Comparison of ENCODE assay signal across 9 mouse cellular contexts in the genomic region with DNA sequence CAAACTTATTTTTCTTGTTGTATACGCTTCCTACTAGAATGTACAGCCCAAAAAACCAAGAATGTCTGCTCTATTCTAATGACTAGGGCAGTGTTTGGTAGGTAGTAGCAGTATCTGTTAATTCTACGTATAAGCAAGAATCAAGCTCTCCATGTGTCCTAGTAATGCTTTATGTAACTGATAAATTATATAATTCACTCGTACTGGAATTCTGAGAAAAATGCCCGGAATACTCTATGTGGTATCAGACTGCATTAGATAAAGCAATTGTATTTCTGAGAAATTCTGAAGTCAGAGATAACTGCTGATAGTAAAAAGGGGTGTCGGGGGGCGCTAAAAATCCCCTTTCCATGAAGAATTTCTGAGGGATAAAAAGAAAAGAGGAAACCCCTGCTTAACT. TPM values are rescaled to one million over a fixed set of nuclear protein-coding genes. Genes with fewer than 3 reads are reported as not detected.
A peak's percentile ranks its signal among the peaks of the same experiment; 100 is the strongest.
DNase-seq lines count a peak whose midpoint lies in the region; ATAC-seq and TF ChIP-seq lines count a peak whose summit lies in the region.
"Had no signal": no experiment of that assay in that cellular context is flagged by ENCODE, and none has a peak within 500 bp of the region (broad histone marks: within the 10 kb centered on the region; RNA-seq: fewer than 3 reads in every experiment).

No protein-coding gene starts in this region.

- peak overlapping the region; percentile 70 for H3K4me2 ChIP-seq in lung, postnatal 0 days (replicated peaks; ENCODE audit: low read depth, low read length)
- H3K4me2 ChIP-seq in limb, embryonic 15.5 days: peak overlapping the region; percentile 56
- H3K4me2 ChIP-seq in stomach, postnatal 0 days (replicated peaks; ENCODE audit: low read depth): peak overlapping the region; percentile 59

- H3K9me3 ChIP-seq in lung, postnatal 0 days (ENCODE audit: low read length): no peaks in the 10 kb centered on the region
- no peaks in the 10 kb centered on the region for H3K9me3 ChIP-seq in limb, embryonic 15.5 days
- H3K9me3 ChIP-seq in stomach, postnatal 0 days (ENCODE audit: control insufficient read depth, low read length): no peaks in the 10 kb centered on the region

- no peak for ATAC-seq in lung, postnatal 0 days
- ATAC-seq in limb, embryonic 15.5 days (ENCODE audit: insufficient number of reproducible peaks, low FRiP score, low TSS enrichment, low read depth): no peak
- no peak for ATAC-seq in stomach, postnatal 0 days (ENCODE audit: low FRiP score, low TSS enrichment)

- no peaks in the 10 kb centered on the region; the same call in 1 of the 2 replicates for H3K4me1 ChIP-seq in cerebellum, adult 2 months (ENCODE audit: control insufficient read depth, insufficient read depth, low read length)
- no peaks in the 10 kb centered on the region; the same call in 1 of the 2 replicates for H3K4me1 ChIP-seq in lung, postnatal 0 days (ENCODE audit: insufficient read depth, low read depth, low read length)
- no peaks in the 10 kb centered on the region; the same call in 1 of the 2 replicates for H3K4me1 ChIP-seq in limb, embryonic 15.5 days
- no peaks in the 10 kb centered on the region for H3K4me1 ChIP-seq in stomach, postnatal 0 days (replicated peaks; ENCODE audit: control insufficient read depth, insufficient read depth)

- TF ChIP-seq POLR2A in cerebellum, adult 2 months (IDR thresholded peaks at IDR 0.05; ENCODE audit: borderline replicate concordance, insufficient read depth, low read length): no peak

- no peak for DNase-seq in cerebellum, adult 2 months
- no peak for DNase-seq in cerebellum, postnatal 10 days
- no peak for DNase-seq in lung, postnatal 0 days (ENCODE audit: low spot score)
- DNase-seq in lung, postnatal 25 days (ENCODE audit: low spot score): no peak
- no peak for DNase-seq in stomach, postnatal 0 days (ENCODE audit: low spot score)
- DNase-seq in right cerebral cortex, postnatal 4 days: no peak
- no peak for DNase-seq in gastrocnemius, adult 8-10 months (ENCODE audit: low spot score in 2 of 2)

- no peak for TF ChIP-seq EP300 in lung, postnatal 0 days (IDR thresholded peaks at IDR 0.05)
- TF ChIP-seq EP300 in stomach, postnatal 0 days (optimal IDR thresholded peaks at IDR 0.05): no peak

- H3K9ac ChIP-seq in lung, postnatal 0 days (replicated peaks; ENCODE audit: low read depth): peak overlapping the region; percentile 48; the same call in 1 of the 2 replicates
- peak overlapping the region; percentile 76 for H3K9ac ChIP-seq in limb, embryonic 15.5 days
- H3K9ac ChIP-seq in stomach, postnatal 0 days (ENCODE audit: low read length): peak overlapping the region; percentile 81
- H3K9ac ChIP-seq: liver, embryonic 14.5 days had no signal

- H3K4me3 ChIP-seq in cerebellum, adult 2 months (replicated peaks; ENCODE audit: insufficient read depth, low read depth, low read length): peak overlapping the region; percentile 63
- H3K4me3 ChIP-seq in lung, postnatal 0 days (ENCODE audit: low read depth, low read length): peak overlapping the region; percentile 57
- H3K4me3 ChIP-seq in limb, embryonic 15.5 days: peak overlapping the region; percentile 74
- H3K4me3 ChIP-seq in stomach, postnatal 0 days (ENCODE audit: low read depth, low read length): peak overlapping the region; percentile 73

- WGBS in cerebellum, adult 2 months: 21% methylated on average over 6 of the region's 6 CpGs
- 39% methylated on average over 6 of the region's 6 CpGs for WGBS in lung, postnatal 0 days
- 45% methylated on average over 6 of the region's 6 CpGs for WGBS in limb, embryonic 15.5 days
- WGBS in stomach, postnatal 0 days: 39% methylated on average over 6 of the region's 6 CpGs

- TF ChIP-seq CTCF in cerebellum, adult 2 months (IDR thresholded peaks at IDR 0.05; ENCODE audit: borderline replicate concordance, insufficient read depth, low read depth, low read length): no peak
- TF ChIP-seq CTCF in lung, postnatal 0 days (IDR thresholded peaks at IDR 0.05): no peak
- TF ChIP-seq CTCF in stomach, postnatal 0 days (IDR thresholded peaks at IDR 0.05; ENCODE audit: low read depth): no peak

- peak overlapping the region; percentile 88 for H3K27ac ChIP-seq in cerebellum, adult 2 months (ENCODE audit: insufficient read depth, low read length)
- no peak overlapping the region for H3K27ac ChIP-seq in lung, postnatal 0 days (ENCODE audit: low read length)
- peak overlapping the region; percentile 96 for H3K27ac ChIP-seq in limb, embryonic 15.5 days
- peak overlapping the region; percentile 78; the same call in 1 of the 2 replicates for H3K27ac ChIP-seq in stomach, postnatal 0 days (replicated peaks)
- H3K27ac ChIP-seq: liver, embryonic 14.5 days had no signal

- H3K27me3 ChIP-seq in cerebellum, adult 2 months (ENCODE audit: control insufficient read depth, insufficient read depth, low read length): no peaks in the 10 kb centered on the region
- no peaks in the 10 kb centered on the region for H3K27me3 ChIP-seq in lung, postnatal 0 days (replicated peaks; ENCODE audit: insufficient read depth, low read length)
- H3K27me3 ChIP-seq in limb, embryonic 15.5 days: no peaks in the 10 kb centered on the region
- H3K27me3 ChIP-seq in stomach, postnatal 0 days (ENCODE audit: control insufficient read depth, insufficient read depth, low read length): no peaks in the 10 kb centered on the region

- H3K36me3 ChIP-seq in lung, postnatal 0 days (ENCODE audit: insufficient read depth, low read length): no peaks in the 10 kb centered on the region
- no peaks in the 10 kb centered on the region for H3K36me3 ChIP-seq in limb, embryonic 15.5 days
- H3K36me3 ChIP-seq in stomach, postnatal 0 days (ENCODE audit: control insufficient read depth, insufficient read depth, low read length): no peaks in the 10 kb centered on the region

RNA-seq across cellular contexts. Expression of a gene that starts 0.9 kb away (rescaled TPM):
- 2.2 TPM in 2 replicates for polyA plus RNA-seq in cerebellum, adult 2 months (2012; rRNA removed)
- 1.8 and 2.1 TPM in 2 replicates for polyA plus RNA-seq in lung, postnatal 0 days (2015; fragmentation: Nextera tagmentation; extraction: Ambion mirVana)
- 2.3 and 2.8 TPM in 2 replicates for polyA plus RNA-seq in limb, embryonic 15.5 days (2015; fragmentation: Nextera tagmentation; extraction: Ambion mirVana)
- polyA plus RNA-seq in stomach, postnatal 0 days (2015; fragmentation: Nextera tagmentation; extraction: Ambion mirVana): 5.3 and 5.9 TPM in 2 replicates
- total RNA-seq in gastrocnemius, adult 8-10 months (2022): under 1 TPM; 0.25 to 0.46 (median 0.31) TPM
